11 mouse cellular contexts compared by ENCODE assay signal in genomic region chr17:8433978-8434960, GRCm38 (mm10). TPM values are rescaled to one million over a fixed set of nuclear protein-coding genes. Genes with fewer than 3 reads are reported as not detected.
A peak's percentile ranks its signal among the peaks of the same experiment; 100 is the strongest.
DNase-seq lines count a peak whose midpoint lies in the region; ATAC-seq and TF ChIP-seq lines count a peak whose summit lies in the region.
"Had no signal": no experiment of that assay in that cellular context is flagged by ENCODE, and none has a peak within 500 bp of the region (broad histone marks: within the 10 kb centered on the region; RNA-seq: fewer than 3 reads in every experiment).

TSS of gene T (plus strand) at chr17:8434423.

- H3K4me3 ChIP-seq in heart, embryonic 10.5 days, result peak within 1 kb of the TSS; percentile 54
- no peak within 1 kb of the TSS for H3K4me3 ChIP-seq in heart, adult 2 months
- H3K4me3 ChIP-seq in lung, postnatal 0 days (ENCODE audit: low read depth, low read length), result peak within 1 kb of the TSS; percentile 5; the same call in 1 of the 2 replicates
- H3K4me3 ChIP-seq in liver, embryonic 13.5 days (replicated peaks), result no peak within 1 kb of the TSS

- 1% methylated on average over 62 of the region's 65 CpGs for WGBS in heart, embryonic 10.5 days
- WGBS in heart, adult 2 months, result 3% methylated on average over 65 of the region's 65 CpGs
- 1% methylated on average over 62 of the region's 65 CpGs for WGBS in lung, postnatal 0 days
- 2% methylated on average over 65 of the region's 65 CpGs for WGBS in liver, embryonic 13.5 days (ENCODE audit: insufficient replicate concordance)

- no peak for DNase-seq in heart, embryonic 10.5 days (ENCODE audit: low spot score)
- no peak for DNase-seq in heart, adult 2 months
- DNase-seq in lung, postnatal 0 days (ENCODE audit: low spot score), result no peak
- DNase-seq in lung, postnatal 10 days, result no peak
- DNase-seq in liver, embryonic 13.5 days, result no peak
- no peak for DNase-seq in frontal cortex, adult 2 months (ENCODE audit: extremely low spot score in 1 of 2, low spot score in 1 of 2)
- DNase-seq: cerebellum, postnatal 14 days had no signal

- no peaks in the 10 kb centered on the region for H3K36me3 ChIP-seq in heart, embryonic 10.5 days
- H3K36me3 ChIP-seq in heart, adult 2 months (ENCODE audit: control insufficient read depth, insufficient read depth, low read length), result no peaks in the 10 kb centered on the region
- no peaks in the 10 kb centered on the region for H3K36me3 ChIP-seq in lung, postnatal 0 days (ENCODE audit: insufficient read depth, low read length)
- no peaks in the 10 kb centered on the region for H3K36me3 ChIP-seq in liver, embryonic 13.5 days

- no peak for TF ChIP-seq EP300 in heart, adult 2 months (IDR thresholded peaks at IDR 0.05; ENCODE audit: insufficient read depth, low read depth, low read length)
- no peak for TF ChIP-seq EP300 in lung, postnatal 0 days (IDR thresholded peaks at IDR 0.05)

- no peaks in the 10 kb centered on the region for H3K9me3 ChIP-seq in heart, embryonic 10.5 days
- no peaks in the 10 kb centered on the region for H3K9me3 ChIP-seq in lung, postnatal 0 days (ENCODE audit: low read length)
- no peaks in the 10 kb centered on the region for H3K9me3 ChIP-seq in liver, embryonic 13.5 days (replicated peaks)

- intact Hi-C loops in heart, adult 2 months (cut with DNase I), result no loop called here

- no peak for TF ChIP-seq POLR2A in heart, adult 2 months (IDR thresholded peaks at IDR 0.05; ENCODE audit: insufficient read depth, low read depth, low read length)

- 0 out of 2 replicates have a peak within 1 kb of the TSS, but pooled peaks have one; percentile 11 for H3K4me2 ChIP-seq in lung, postnatal 0 days (replicated peaks; ENCODE audit: low read depth, low read length)
- 0 out of 2 replicates have a peak within 1 kb of the TSS, but pooled peaks have one; percentile 19 for H3K4me2 ChIP-seq in liver, embryonic 13.5 days

- H3K9ac ChIP-seq in heart, adult 2 months (ENCODE audit: low read depth, low read length), result no peak within 1 kb of the TSS
- no peak within 1 kb of the TSS for H3K9ac ChIP-seq in lung, postnatal 0 days (replicated peaks; ENCODE audit: low read depth)
- no peak within 1 kb of the TSS for H3K9ac ChIP-seq in liver, embryonic 13.5 days
- H3K9ac ChIP-seq: liver, embryonic 14.5 days had no signal

- ATAC-seq in lung, postnatal 0 days, result no peak
- no peak for ATAC-seq in liver, embryonic 13.5 days (ENCODE audit: low read depth)
- ATAC-seq in erythroid progenitor cell, adult 5-6 weeks (replicated peaks; ENCODE audit: low FRiP score, poor library complexity, severe bottlenecking), result no peak
- ATAC-seq in inflammation-experienced regulatory T-cells, adult 6 months, result no peak

- TF ChIP-seq CTCF in heart, adult 2 months (IDR thresholded peaks at IDR 0.05), result no peak
- TF ChIP-seq CTCF in lung, postnatal 0 days (IDR thresholded peaks at IDR 0.05), result no peak

- no peak within 1 kb of the TSS for H3K27ac ChIP-seq in heart, embryonic 10.5 days
- no peak within 1 kb of the TSS for H3K27ac ChIP-seq in heart, adult 2 months
- H3K27ac ChIP-seq in lung, postnatal 0 days (ENCODE audit: low read length), result no peak within 1 kb of the TSS
- H3K27ac ChIP-seq in liver, embryonic 13.5 days, result no peak within 1 kb of the TSS
- H3K27ac ChIP-seq: liver, embryonic 14.5 days had no signal

- H3K27me3 ChIP-seq in heart, embryonic 10.5 days (ENCODE audit: insufficient read depth, poor library complexity, severe bottlenecking), result peaks cover 100% of the 10 kb centered on the region
- H3K27me3 ChIP-seq in heart, adult 2 months (ENCODE audit: control insufficient read depth, insufficient read depth, low read length), result peaks cover 18% of the 10 kb centered on the region
- H3K27me3 ChIP-seq in lung, postnatal 0 days (replicated peaks; ENCODE audit: insufficient read depth, low read length), result peaks cover 60% of the 10 kb centered on the region
- peaks cover 95% of the 10 kb centered on the region for H3K27me3 ChIP-seq in liver, embryonic 13.5 days

- peaks cover 26% of the 10 kb centered on the region for H3K4me1 ChIP-seq in heart, embryonic 10.5 days
- no peaks in the 10 kb centered on the region for H3K4me1 ChIP-seq in heart, adult 2 months (ENCODE audit: control insufficient read depth, insufficient read depth, low read length)
- no peaks in the 10 kb centered on the region for H3K4me1 ChIP-seq in lung, postnatal 0 days (ENCODE audit: insufficient read depth, low read depth, low read length)
- no peaks in the 10 kb centered on the region for H3K4me1 ChIP-seq in liver, embryonic 13.5 days (replicated peaks)

- H3K79me2 ChIP-seq in heart, adult 2 months (replicated peaks; ENCODE audit: control insufficient read depth, insufficient read depth, low read length), result no peaks in the 10 kb centered on the region

RNA-seq across cellular contexts. Expression of gene T, which starts in this region (rescaled TPM):
- polyA plus RNA-seq in heart, embryonic 10.5 days (2016; fragmentation: Nextera tagmentation; extraction: Ambion mirVana), result 0.29 TPM in 1 of 2 replicates, not detected in the other
- not detected for total RNA-seq in heart, adult 2 months (2021)
- polyA plus RNA-seq in heart, adult 2 months (2012; rRNA removed), result not detected in 2 replicates
- not detected in 2 replicates for polyA plus RNA-seq in lung, postnatal 0 days (2015; fragmentation: Nextera tagmentation; extraction: Ambion mirVana)
- not detected in 2 replicates for polyA plus RNA-seq in liver, embryonic 13.5 days (2015; fragmentation: Nextera tagmentation; extraction: Ambion mirVana)
- not detected in 2 replicates for total RNA-seq in erythroid progenitor cell, adult 5-6 weeks (2015; ENCODE audit: low replicate concordance)
- total RNA-seq in erythroid progenitor cell, adult 5-6 weeks (2017; ENCODE audit: low replicate concordance), result not detected in 2 replicates
- polyA plus RNA-seq in inflammation-experienced regulatory T-cells, adult 6 months (2017; shearing (Covaris generic)), result not detected
- polyA plus RNA-seq in frontal cortex, adult 2 months (2012; rRNA removed), result 0.26 and 0.29 TPM in 2 replicates
- total RNA-seq: adrenal gland, adult 18-20 months had no signal

Comparison
In these comparisons a context has a peak if more than half of its experiments do, and no peak if none do; other contexts are left out.
1. H3K4me3 ChIP-seq: peak in heart, embryonic 10.5 days (single experiment) and lung, postnatal 0 days (single experiment); none in heart, adult 2 months (single experiment) and liver, embryonic 13.5 days (single experiment).